Mouse (Mus musculus) hindbrain, embryonic 13.5 days (tissue): ENCODE measurements around the gene Daglb. TPM values are rescaled to one million over a fixed set of nuclear protein-coding genes. Genes with fewer than 3 reads are reported as not detected.
"Not testable (repeated sequence)": the region's sequence is repeated elsewhere in the genome, so short reads cannot be mapped to it uniquely, and the experiment has no call there.

Experiments used
- ATAC-seq: fragments of 200-750 bp; cut with Nextera tagmentation; 2 replicates; pipeline ENCODE4 v1.8.0; 2017; ENCODE audit warnings: moderate TSS enrichment; ENCODE audit not compliant: low FRiP score
- H3K27ac ChIP-seq: fragments of 300-500 bp; sonication (generic); 2 replicates; pipeline ENCODE4 v1.5.1; 2015; ENCODE audit warnings: inconsistent platforms, mild to moderate bottlenecking, moderate library complexity
- H3K27me3 ChIP-seq: fragments of 300-500 bp; sonication (generic); 2 replicates; pipeline ENCODE4 v1.6.1; 2015; ENCODE audit warnings: mild to moderate bottlenecking, inconsistent platforms
- H3K36me3 ChIP-seq: fragments of 300-500 bp; sonication (generic); 2 replicates; pipeline ENCODE4 v1.6.1; 2015; ENCODE audit warnings: mild to moderate bottlenecking, inconsistent platforms
- H3K4me1 ChIP-seq: fragments of 300-500 bp; sonication (generic); replicated peaks from 2 replicates; pipeline ENCODE4 v1.6.1; 2015; ENCODE audit warnings: inconsistent platforms
- H3K4me2 ChIP-seq: fragments of 300-500 bp; sonication (generic); 2 replicates; pipeline ENCODE4 v1.6.1; 2015; ENCODE audit warnings: inconsistent platforms, mild to moderate bottlenecking, moderate library complexity
- H3K4me3 ChIP-seq: fragments of 300-500 bp; sonication (generic); 2 replicates; pipeline ENCODE4 v1.5.1; 2015; ENCODE audit warnings: mild to moderate bottlenecking, inconsistent platforms
- H3K9ac ChIP-seq: fragments of 300-500 bp; sonication (generic); 2 replicates; pipeline ENCODE4 v1.6.1; 2015; ENCODE audit warnings: mild to moderate bottlenecking, inconsistent platforms
- H3K9me3 ChIP-seq: fragments of 300-500 bp; sonication (generic); 2 replicates; pipeline ENCODE4 v1.6.1; 2016; ENCODE audit warnings: inconsistent platforms
- WGBS: fragments of 180-500 bp; shearing (Covaris S2); methylation state at CpG from one replicate; pipeline ENCODE4 v1.1.7; 2015; 5-methylcytosine and 5-hydroxymethylcytosine counted together
- polyA plus RNA-seq: library from polyadenylated mRNA; unstranded; fragments of >200 nt; fragmentation: Nextera tagmentation; extraction: Ambion mirVana; gene quantifications from 2 replicates; pipeline ENCODE4 v1.2.1, GENCODE M21; 2015

Daglb gene
- polyA plus RNA-seq, 1 experiment from 2014 or later = 18.2 TPM

DNA sequence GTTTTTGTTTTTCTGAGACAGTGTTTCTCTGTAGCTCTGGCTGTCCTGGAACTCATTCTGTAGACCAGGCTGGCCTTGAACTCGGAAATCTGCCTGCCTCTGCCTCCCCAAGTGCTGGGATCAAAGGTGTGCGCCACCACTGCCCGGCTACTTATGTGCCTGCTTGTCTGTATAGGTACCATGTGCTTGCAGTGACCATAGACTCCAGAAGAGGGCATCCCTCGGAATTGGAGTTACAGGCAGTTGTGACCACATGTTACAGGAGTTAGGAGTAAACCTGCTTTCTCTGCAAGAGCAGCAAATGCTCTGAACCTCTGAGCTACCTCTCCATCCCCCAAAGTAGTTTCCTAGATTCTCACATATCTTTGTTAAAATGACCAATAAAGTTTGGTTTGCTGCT, 27.4 kb downstream of the Daglb start:
- H3K9ac ChIP-seq = no peak overlapping the region
- no peaks in the 10 kb centered on the region for H3K27me3 ChIP-seq
- no peak overlapping the region for H3K27ac ChIP-seq
- no peak for ATAC-seq
- no peaks in the 10 kb centered on the region for H3K4me1 ChIP-seq
- WGBS = 95% methylated on average over 4 of the region's 4 CpGs
- H3K9me3 ChIP-seq = no peaks in the 10 kb centered on the region
- no peak overlapping the region for H3K4me3 ChIP-seq
- no peak overlapping the region for H3K4me2 ChIP-seq
- peaks cover 89% of the 10 kb centered on the region for H3K36me3 ChIP-seq

DNA sequence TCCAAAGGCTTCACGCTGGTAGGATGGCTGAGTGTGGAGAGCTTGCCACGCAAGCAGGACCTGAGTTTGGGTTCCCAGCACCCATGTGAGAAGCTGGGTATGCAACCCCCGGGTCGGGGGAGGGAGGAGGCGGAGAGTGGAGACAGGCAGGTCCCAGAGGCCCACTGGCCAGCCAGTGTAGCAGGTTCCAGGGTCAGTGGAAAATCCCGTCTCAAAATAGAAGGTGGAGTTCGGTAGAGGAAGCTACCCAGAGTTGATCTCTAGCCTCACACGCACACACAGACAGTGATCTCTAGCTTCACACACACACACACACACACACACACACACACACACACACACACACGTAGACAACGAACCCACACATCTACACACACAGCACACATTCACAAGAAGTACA, 28.8 kb downstream of the Daglb start:
- Histone ChIP-seq H3K4me3 (no peak overlapping the region), H3K9me3 (no peaks in the 10 kb centered on the region), H3K4me2 (no peak overlapping the region), H3K27me3 (no peaks in the 10 kb centered on the region), H3K27ac (no peak overlapping the region), H3K36me3 (peaks cover 75% of the 10 kb centered on the region), H3K9ac (no peak overlapping the region), H3K4me1 (no peaks in the 10 kb centered on the region)
- WGBS = 89% methylated on average over 10 of the region's 10 CpGs
- no peak for ATAC-seq

DNA sequence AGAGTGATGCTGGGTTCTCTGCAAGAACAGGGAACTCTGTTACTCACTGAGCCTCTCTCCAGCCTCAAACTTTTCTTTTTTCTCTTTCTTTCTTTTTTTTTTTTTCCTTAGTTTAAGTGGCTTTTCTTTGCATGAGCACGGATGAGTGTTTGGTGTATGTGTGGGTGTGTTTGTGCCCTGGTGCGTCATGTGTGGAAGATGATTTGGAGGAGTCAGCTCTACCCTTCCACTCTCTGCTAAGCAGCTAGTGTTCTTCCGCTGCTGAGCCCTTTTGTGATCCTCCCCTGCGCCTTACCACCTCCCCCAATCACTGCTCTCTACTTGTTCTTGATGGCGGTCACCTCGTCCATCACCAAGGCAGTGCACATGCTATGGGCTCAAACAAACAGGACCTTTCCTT, 31.3 kb downstream of the Daglb start:
- no peak overlapping the region for H3K4me3 ChIP-seq
- H3K9ac ChIP-seq = no peak overlapping the region
- H3K27me3 ChIP-seq = no peaks in the 10 kb centered on the region
- no peaks in the 10 kb centered on the region for H3K4me1 ChIP-seq
- H3K9me3 ChIP-seq = no peaks in the 10 kb centered on the region
- H3K4me2 ChIP-seq = no peak overlapping the region
- H3K36me3 ChIP-seq = peaks cover 74% of the 10 kb centered on the region
- WGBS = 96% methylated on average over 6 of the region's 6 CpGs
- H3K27ac ChIP-seq = no peak overlapping the region
- ATAC-seq = no peak

DNA sequence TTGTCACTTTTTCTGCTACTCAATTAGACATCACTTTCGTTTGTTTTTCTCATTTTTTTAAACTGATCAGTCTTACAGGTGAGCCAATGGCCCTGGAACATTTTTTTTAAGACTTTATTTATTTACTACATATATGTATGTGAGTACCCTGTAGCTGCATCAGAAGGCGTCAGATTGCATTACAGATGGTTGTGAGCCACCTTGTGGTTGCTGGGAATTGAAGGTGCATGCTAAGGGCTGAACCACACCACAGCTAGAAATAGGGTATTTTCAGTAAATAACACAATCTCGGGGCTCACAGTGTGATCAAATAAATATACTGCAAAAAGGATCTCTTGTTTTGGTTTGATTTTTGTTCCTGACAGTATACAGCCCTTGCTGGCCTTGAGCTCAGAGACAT, 33.1 kb downstream of the Daglb start:
- Histone ChIP-seq H3K4me1 (no peaks in the 10 kb centered on the region), H3K4me2 (no peak overlapping the region), H3K9ac (no peak overlapping the region), H3K27me3 (no peaks in the 10 kb centered on the region), H3K27ac (no peak overlapping the region), H3K9me3 (no peaks in the 10 kb centered on the region), H3K36me3 (peaks cover 74% of the 10 kb centered on the region), H3K4me3 (no peak overlapping the region)
- WGBS = 90% methylated on average over 3 of the region's 3 CpGs
- no peak for ATAC-seq

DNA sequence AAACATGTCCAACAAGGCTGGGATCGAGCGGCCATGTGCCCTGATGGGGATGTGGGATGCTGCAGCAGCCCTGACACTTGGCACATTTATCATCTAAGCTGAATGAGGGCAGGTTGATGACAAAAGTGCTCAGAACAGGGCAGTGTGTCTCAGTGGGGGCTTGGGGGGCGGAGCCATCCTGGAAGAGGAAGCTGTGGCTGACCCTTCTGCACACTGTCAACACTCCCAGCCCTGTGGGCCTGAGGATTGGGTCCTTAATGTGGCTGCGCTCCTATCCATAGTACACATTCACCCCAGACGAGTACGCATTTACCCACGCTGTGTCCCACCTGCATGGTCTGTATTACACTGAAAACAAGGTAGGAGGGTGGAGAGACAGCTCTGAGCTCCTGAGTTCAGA, 34.8 kb downstream of the Daglb start:
- H3K27me3 ChIP-seq = no peaks in the 10 kb centered on the region
- no peak overlapping the region for H3K4me2 ChIP-seq
- no peak overlapping the region for H3K9ac ChIP-seq
- no peaks in the 10 kb centered on the region for H3K4me1 ChIP-seq
- H3K27ac ChIP-seq = no peak overlapping the region
- H3K9me3 ChIP-seq = no peaks in the 10 kb centered on the region
- WGBS = 91% methylated on average over 7 of the region's 7 CpGs
- no peak for ATAC-seq
- no peak overlapping the region for H3K4me3 ChIP-seq
- peaks cover 78% of the 10 kb centered on the region for H3K36me3 ChIP-seq

DNA sequence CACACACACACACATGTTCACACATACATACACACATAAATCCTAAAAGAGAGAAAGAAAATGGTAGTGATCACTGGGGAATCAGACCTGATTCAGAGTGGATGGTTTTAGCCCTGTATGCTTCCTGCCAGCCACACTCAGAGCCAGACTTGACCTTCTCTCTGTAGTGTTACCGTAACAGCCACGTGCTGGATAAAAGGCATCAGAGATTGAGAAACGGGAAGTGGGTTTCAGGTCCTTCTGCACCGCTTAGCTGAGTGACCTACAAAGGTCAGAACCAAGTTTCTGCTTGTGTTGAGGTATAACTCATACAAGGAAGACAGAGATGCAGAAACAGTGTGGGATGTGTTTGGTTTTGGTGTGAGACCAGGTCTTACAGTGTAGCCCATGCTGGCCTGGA, 35.3 kb downstream of the Daglb start:
- 86% methylated on average over 4 of the region's 4 CpGs for WGBS
- H3K36me3 ChIP-seq = peaks cover 77% of the 10 kb centered on the region

DNA sequence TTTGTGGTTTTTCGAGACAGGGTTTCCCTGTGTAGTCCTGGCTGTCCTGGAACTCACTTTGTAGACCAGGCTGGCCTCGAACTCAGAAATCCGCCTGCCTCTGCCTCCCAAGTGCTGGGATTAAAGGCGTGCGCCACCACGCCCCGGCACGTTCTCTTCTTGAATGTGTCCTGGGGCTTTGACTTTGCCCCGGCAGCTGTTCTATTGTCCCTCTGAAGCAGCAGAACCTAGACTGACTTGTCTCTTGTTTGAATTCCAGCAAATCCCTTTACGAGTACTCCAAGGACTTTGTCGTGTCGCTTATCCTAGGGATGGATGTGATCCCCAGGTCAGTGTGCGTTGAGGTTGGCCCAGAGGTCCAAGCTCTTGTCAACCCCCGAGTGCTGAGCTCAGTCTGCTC, 36.3 kb downstream of the Daglb start:
- 91% methylated on average over 13 of the region's 14 CpGs for WGBS
- not testable (repeated sequence) for H3K4me3 ChIP-seq, H3K4me2 ChIP-seq, H3K4me1 ChIP-seq, ATAC-seq, H3K9me3 ChIP-seq, H3K27ac ChIP-seq, H3K9ac ChIP-seq, H3K27me3 ChIP-seq
- H3K36me3 ChIP-seq = peaks cover 78% of the 10 kb centered on the region

More for the DNA sequence above, 35.3 kb downstream of the Daglb start:
- H3K4me3 ChIP-seq = no peak overlapping the region
- H3K4me2 ChIP-seq = no peak overlapping the region
- H3K27me3 ChIP-seq = no peaks in the 10 kb centered on the region
- H3K27ac ChIP-seq = no peak overlapping the region
- ATAC-seq = no peak
- H3K9me3 ChIP-seq = no peaks in the 10 kb centered on the region
- no peaks in the 10 kb centered on the region for H3K4me1 ChIP-seq
- H3K9ac ChIP-seq = no peak overlapping the region

DNA sequence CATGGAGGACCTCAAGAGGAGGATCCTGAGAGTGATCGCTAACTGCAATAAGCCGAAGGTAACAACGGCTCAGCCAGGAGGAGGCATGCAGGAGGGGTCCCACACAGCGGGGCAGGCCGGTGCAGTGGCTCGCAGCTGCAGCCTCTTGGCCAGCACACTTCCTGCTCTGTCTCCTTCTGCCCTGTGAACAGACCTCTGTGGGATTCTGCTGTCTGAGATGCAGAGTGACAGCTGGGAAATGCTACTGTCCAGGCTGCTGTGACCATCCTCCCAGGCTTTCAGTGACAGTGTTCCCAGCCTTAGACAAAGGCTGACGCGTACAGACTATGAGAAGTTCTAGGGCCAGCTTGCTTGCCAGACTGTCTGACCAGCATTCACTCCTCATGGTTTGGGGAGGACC, 36.8 kb downstream of the Daglb start:
- Histone ChIP-seq H3K36me3 (peaks cover 78% of the 10 kb centered on the region), H3K27ac (no peak overlapping the region), H3K4me2 (no peak overlapping the region), H3K9ac (no peak overlapping the region), H3K4me3 (no peak overlapping the region), H3K9me3 (no peaks in the 10 kb centered on the region), H3K27me3 (no peaks in the 10 kb centered on the region), H3K4me1 (no peaks in the 10 kb centered on the region)
- WGBS = 90% methylated on average over 8 of the region's 8 CpGs
- ATAC-seq = no peak

DNA sequence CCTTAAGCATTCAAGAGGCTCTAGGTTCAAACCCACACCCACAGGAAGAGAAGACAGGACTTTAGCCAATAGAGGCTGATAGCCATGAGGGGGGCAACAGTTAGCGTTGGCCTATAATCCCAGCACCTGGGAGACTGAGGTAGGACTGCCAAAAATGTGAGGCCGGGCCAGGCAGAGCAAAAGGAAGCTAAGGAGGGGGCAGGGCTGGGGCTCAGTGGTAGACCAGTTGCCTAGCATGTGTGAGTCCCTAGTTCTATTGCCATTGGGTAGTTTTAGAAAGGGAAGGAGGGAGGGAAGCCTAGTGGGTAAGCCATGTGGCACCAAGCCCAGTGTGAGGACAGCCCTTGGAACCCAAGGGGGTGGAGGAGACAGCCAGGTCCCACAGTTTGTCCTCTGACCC, 37.3 kb downstream of the Daglb start:
- Histone ChIP-seq H3K27ac (no peak overlapping the region), H3K4me1 (no peaks in the 10 kb centered on the region), H3K9ac (no peak overlapping the region), H3K27me3 (no peaks in the 10 kb centered on the region), H3K36me3 (peaks cover 74% of the 10 kb centered on the region), H3K4me3 (no peak overlapping the region), H3K9me3 (no peaks in the 10 kb centered on the region), H3K4me2 (no peak overlapping the region)
- no peak for ATAC-seq
- 86% methylated on average over 2 of the region's 2 CpGs for WGBS

DNA sequence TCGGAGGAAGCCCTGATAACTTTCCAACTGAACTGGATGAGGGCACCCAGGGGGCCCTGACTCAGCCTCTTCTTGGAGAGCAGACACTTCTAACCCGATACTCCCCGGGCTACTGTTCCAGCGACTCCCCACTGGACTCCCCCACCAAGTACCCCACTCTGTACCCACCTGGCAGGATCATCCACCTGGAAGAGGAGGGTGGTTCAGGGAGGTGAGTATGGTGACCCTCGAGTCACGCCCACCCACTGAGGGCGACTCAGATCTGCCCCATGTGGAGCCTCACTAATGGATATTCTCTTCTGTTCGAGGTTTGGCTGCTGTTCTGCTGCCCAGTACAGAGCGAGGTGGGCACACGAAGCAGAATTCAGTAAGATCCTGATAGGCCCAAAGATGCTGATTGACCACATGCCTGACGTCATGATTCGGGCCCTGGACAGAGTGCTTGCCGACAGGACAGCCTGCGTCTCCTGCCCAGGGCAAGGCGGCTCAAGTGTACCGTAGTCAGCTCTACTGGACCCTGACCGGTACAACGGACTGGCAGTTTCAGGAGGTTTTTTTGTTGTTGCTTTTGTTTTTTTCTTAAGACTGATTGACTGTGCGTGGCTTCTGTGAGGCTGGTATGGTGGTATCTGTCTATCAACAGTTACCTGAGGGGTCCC, 38.6 kb downstream of the Daglb start:
- Histone ChIP-seq H3K9ac (no peak overlapping the region), H3K27ac (no peak overlapping the region), H3K4me3 (no peak overlapping the region), H3K27me3 (no peaks in the 10 kb centered on the region), H3K36me3 (peaks cover 83% of the 10 kb centered on the region), H3K9me3 (no peaks in the 10 kb centered on the region), H3K4me2 (no peak overlapping the region), H3K4me1 (peaks cover 12% of the 10 kb centered on the region)
- WGBS = 92% methylated on average over 19 of the region's 19 CpGs
- no peak for ATAC-seq

DNA sequence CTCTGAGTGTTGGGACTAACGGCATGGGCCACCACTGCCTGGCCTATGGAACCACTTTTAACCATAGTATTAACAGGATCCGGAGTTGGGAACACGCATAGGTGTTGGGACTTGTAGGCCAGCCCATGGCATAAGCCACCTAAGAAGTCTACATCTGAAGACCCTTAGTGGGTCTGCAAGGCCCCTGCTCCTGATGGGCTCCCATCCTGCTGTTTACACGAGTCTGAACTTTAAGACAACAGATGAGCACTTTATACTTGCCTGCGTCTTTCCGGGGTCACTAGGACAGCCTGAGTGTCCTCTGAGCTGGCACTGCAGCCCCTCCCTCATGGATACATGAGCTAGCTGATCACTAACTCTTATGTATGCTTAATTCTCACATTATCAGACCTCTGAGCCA, 39.4 kb downstream of the Daglb start:
- no peak overlapping the region for H3K4me3 ChIP-seq
- ATAC-seq = no peak
- H3K9me3 ChIP-seq = no peaks in the 10 kb centered on the region
- no peaks in the 10 kb centered on the region for H3K27me3 ChIP-seq
- H3K36me3 ChIP-seq = peaks cover 79% of the 10 kb centered on the region
- peaks cover 19% of the 10 kb centered on the region for H3K4me1 ChIP-seq
- no peak overlapping the region for H3K4me2 ChIP-seq
- WGBS = 93% methylated on average over 6 of the region's 6 CpGs
- no peak overlapping the region for H3K9ac ChIP-seq
- H3K27ac ChIP-seq = no peak overlapping the region

DNA sequence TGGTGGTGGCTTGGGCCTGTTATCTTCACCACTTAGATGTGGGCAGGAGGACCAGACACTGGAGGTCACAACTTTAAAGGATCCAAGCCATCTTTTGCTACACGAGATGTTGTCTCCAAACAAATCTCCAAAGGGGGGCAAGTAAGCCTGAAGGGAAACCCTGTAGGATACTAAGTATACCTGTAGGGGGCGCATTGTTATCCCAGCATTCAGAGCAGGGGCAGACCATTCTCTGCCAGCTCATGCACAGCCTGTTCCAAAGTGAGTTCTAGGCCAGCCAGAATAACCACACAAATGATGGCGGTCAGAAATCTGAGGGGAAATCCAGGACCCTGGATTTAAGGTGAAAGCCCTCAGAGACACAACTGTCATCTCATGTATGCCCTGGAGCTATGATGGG, 40.1 kb downstream of the Daglb start:
- H3K4me2 ChIP-seq = no peak overlapping the region
- no peak overlapping the region for H3K9ac ChIP-seq
- peaks cover 26% of the 10 kb centered on the region for H3K4me1 ChIP-seq
- H3K27me3 ChIP-seq = no peaks in the 10 kb centered on the region
- peaks cover 76% of the 10 kb centered on the region for H3K36me3 ChIP-seq
- H3K9me3 ChIP-seq = no peaks in the 10 kb centered on the region
- no peak overlapping the region for H3K4me3 ChIP-seq
- no peak for ATAC-seq
- 63% methylated on average over 3 of the region's 3 CpGs for WGBS
- H3K27ac ChIP-seq = no peak overlapping the region

DNA sequence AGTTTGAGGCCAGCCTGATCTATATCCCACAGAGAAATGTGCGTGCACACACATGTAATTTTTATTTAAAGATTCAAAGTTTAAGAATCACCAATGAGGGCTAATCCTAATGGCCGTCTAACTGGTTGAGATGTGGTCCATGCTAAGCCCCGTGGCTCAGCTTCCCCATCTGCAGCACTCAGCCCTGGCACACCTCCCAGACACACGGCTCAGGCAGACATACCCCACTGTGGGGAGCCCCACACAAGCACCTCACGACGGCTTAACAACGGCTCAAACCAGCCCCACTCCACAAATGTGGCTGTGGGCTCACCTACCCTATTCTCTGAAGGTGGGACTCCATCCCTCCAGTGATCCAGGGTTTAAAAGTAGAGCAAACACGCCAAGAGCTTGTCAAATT, 40.7 kb downstream of the Daglb start:
- no peak overlapping the region for H3K9ac ChIP-seq
- H3K27ac ChIP-seq = no peak overlapping the region
- WGBS = 85% methylated on average over 8 of the region's 8 CpGs
- H3K9me3 ChIP-seq = no peaks in the 10 kb centered on the region
- no peak overlapping the region for H3K4me2 ChIP-seq
- ATAC-seq = no peak
- H3K36me3 ChIP-seq = peaks cover 70% of the 10 kb centered on the region
- no peak overlapping the region for H3K4me3 ChIP-seq
- H3K4me1 ChIP-seq = peaks cover 32% of the 10 kb centered on the region
- no peaks in the 10 kb centered on the region for H3K27me3 ChIP-seq
